Mouse (Mus musculus): ENCODE data around the gene Crcp. TPM values are rescaled to one million over a fixed set of nuclear protein-coding genes. Genes with fewer than 3 reads are reported as not detected.
A peak's percentile ranks its signal among the peaks of the same experiment; 100 is the strongest.

Gene Crcp
- polyA plus RNA-seq, 1 experiment: 25.7 TPM

GRCm38 (mm10) chr5:129997700-129998099 is 31.4 kb upstream of the Crcp start:
- Histone ChIP-seq H3K9ac (ENCODE audit: low read depth, poor library complexity, severe bottlenecking) (no peak overlapping the region), H3K27me3 (ENCODE audit: control insufficient read depth, insufficient read depth, low read length, poor library complexity, severe bottlenecking) (no peaks in the 10 kb centered on the region), H3K4me1 (ENCODE audit: control insufficient read depth, insufficient read depth, low read length) (peaks cover 7% of the 10 kb centered on the region), H3K27ac (ENCODE audit: insufficient read depth, low read length) (no peak overlapping the region), H3K9me3 (replicated peaks; ENCODE audit: control insufficient read depth, insufficient read depth, low read length, poor library complexity, severe bottlenecking) (no peaks in the 10 kb centered on the region), H3K4me3 (ENCODE audit: low read depth, low read length) (peak overlapping the region; percentile 8; the same call in 1 of the 2 replicates), H3K36me3 (ENCODE audit: control insufficient read depth, insufficient read depth, low read length, poor library complexity, severe bottlenecking) (no peaks in the 10 kb centered on the region)
- TF ChIP-seq CTCF (IDR thresholded peaks at IDR 0.05; ENCODE audit: low read depth, low read length): peak; percentile 14
- no peak for TF ChIP-seq POLR2A (IDR thresholded peaks at IDR 0.05; ENCODE audit: insufficient read depth, low read length)

DNA sequence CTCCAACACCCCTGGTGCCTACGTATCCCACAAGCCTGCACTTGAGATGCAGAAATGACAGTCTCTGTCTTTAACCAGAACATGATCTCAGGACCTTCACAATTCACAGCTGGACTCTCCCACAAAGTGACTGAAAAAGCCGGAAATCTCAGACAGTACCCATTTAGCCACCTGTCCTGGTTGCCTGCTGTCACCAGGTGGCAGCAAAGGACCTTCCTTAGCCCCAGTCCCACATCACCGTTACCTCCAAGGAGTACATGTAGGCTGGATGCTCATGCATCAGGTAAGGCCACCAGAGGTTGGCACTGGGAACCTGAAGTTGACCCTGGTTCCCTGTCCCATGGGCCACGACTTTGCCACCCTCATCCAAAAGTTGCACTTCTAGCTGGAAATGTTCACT is 30.0 kb upstream of the Crcp start:
- Histone ChIP-seq H3K27me3 (ENCODE audit: control insufficient read depth, insufficient read depth, low read length, poor library complexity, severe bottlenecking) (no peaks in the 10 kb centered on the region), H3K4me1 (ENCODE audit: control insufficient read depth, insufficient read depth, low read length) (peaks cover 13% of the 10 kb centered on the region), H3K4me3 (ENCODE audit: low read depth, low read length) (no peak overlapping the region), H3K36me3 (ENCODE audit: control insufficient read depth, insufficient read depth, low read length, poor library complexity, severe bottlenecking) (no peaks in the 10 kb centered on the region), H3K9me3 (replicated peaks; ENCODE audit: control insufficient read depth, insufficient read depth, low read length, poor library complexity, severe bottlenecking) (no peaks in the 10 kb centered on the region), H3K9ac (ENCODE audit: low read depth, poor library complexity, severe bottlenecking) (no peak overlapping the region), H3K27ac (ENCODE audit: insufficient read depth, low read length) (no peak overlapping the region)
- no peak for TF ChIP-seq EP300 (IDR thresholded peaks at IDR 0.05; ENCODE audit: insufficient read depth, low read depth, low read length)
- peak; percentile 93 for TF ChIP-seq CTCF (IDR thresholded peaks at IDR 0.05; ENCODE audit: low read depth, low read length)

GRCm38 (mm10) chr5:130000735-130001134 is 28.4 kb upstream of the Crcp start:
- TF ChIP-seq CTCF (IDR thresholded peaks at IDR 0.05; ENCODE audit: low read depth, low read length) (no peak), EP300 (IDR thresholded peaks at IDR 0.05; ENCODE audit: insufficient read depth, low read depth, low read length) (no peak), POLR2A (IDR thresholded peaks at IDR 0.05; ENCODE audit: insufficient read depth, low read length) (no peak)

GRCm38 (mm10) chr5:130001356-130001987 is 27.6 kb upstream of the Crcp start:
- Histone ChIP-seq H3K27me3 (ENCODE audit: control insufficient read depth, insufficient read depth, low read length, poor library complexity, severe bottlenecking) (no peaks in the 10 kb centered on the region), H3K36me3 (ENCODE audit: control insufficient read depth, insufficient read depth, low read length, poor library complexity, severe bottlenecking) (no peaks in the 10 kb centered on the region), H3K9me3 (replicated peaks; ENCODE audit: control insufficient read depth, insufficient read depth, low read length, poor library complexity, severe bottlenecking) (no peaks in the 10 kb centered on the region), H3K4me1 (ENCODE audit: control insufficient read depth, insufficient read depth, low read length) (peaks cover 13% of the 10 kb centered on the region), H3K4me3 (ENCODE audit: low read depth, low read length) (peak overlapping the region; percentile 76; the same call in 1 of the 2 replicates), H3K27ac (ENCODE audit: insufficient read depth, low read length) (no peak overlapping the region), H3K9ac (ENCODE audit: low read depth, poor library complexity, severe bottlenecking) (0 out of 2 replicates have a peak overlapping the region, but pooled peaks have one; percentile 43)
- TF ChIP-seq EP300 (IDR thresholded peaks at IDR 0.05; ENCODE audit: insufficient read depth, low read depth, low read length): no peak
- TF ChIP-seq POLR2A (IDR thresholded peaks at IDR 0.05; ENCODE audit: insufficient read depth, low read length): no peak
- TF ChIP-seq CTCF (IDR thresholded peaks at IDR 0.05; ENCODE audit: low read depth, low read length): no peak

More at GRCm38 (mm10) chr5:130000735-130001134, 28.4 kb upstream of the Crcp start:
- Histone ChIP-seq H3K27ac (ENCODE audit: insufficient read depth, low read length) (no peak overlapping the region), H3K36me3 (ENCODE audit: control insufficient read depth, insufficient read depth, low read length, poor library complexity, severe bottlenecking) (no peaks in the 10 kb centered on the region), H3K4me3 (ENCODE audit: low read depth, low read length) (no peak overlapping the region), H3K27me3 (ENCODE audit: control insufficient read depth, insufficient read depth, low read length, poor library complexity, severe bottlenecking) (no peaks in the 10 kb centered on the region), H3K9me3 (replicated peaks; ENCODE audit: control insufficient read depth, insufficient read depth, low read length, poor library complexity, severe bottlenecking) (no peaks in the 10 kb centered on the region), H3K9ac (ENCODE audit: low read depth, poor library complexity, severe bottlenecking) (no peak overlapping the region), H3K4me1 (ENCODE audit: control insufficient read depth, insufficient read depth, low read length) (peaks cover 13% of the 10 kb centered on the region)

- H3K27ac ChIP-seq (ENCODE audit: insufficient read depth, low read length): no peak within 1 kb of the TSS
These were observed 26.6 kb upstream of the Crcp start, which contains the start of gene Gusb for GRCm38 (mm10) chr5:130002301-130003146. TSS of gene Gusb (minus strand) at chr5:130003049.

DNA sequence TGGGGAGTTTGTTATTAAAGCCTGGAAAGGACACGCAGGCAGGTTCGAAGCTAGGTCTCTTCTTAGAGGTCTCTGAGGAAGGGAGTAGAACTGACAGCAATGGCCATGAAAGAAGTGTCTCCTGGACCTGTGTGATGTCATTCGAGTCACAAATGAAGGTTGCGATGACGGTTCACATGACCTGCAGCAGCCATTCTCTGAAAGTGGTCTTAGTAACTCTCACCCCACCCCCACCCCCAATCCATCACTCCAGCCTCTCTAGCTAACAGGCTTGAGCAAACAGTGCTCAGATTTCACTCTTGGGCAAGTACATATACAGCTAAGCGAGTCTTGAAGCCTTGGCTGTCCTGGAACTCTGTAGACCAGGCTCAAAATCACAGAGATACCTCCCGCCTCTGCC is 25.9 kb upstream of the Crcp start:
- Histone ChIP-seq H3K27me3 (ENCODE audit: control insufficient read depth, insufficient read depth, low read length, poor library complexity, severe bottlenecking) (no peaks in the 10 kb centered on the region), H3K4me1 (ENCODE audit: control insufficient read depth, insufficient read depth, low read length) (peaks cover 9% of the 10 kb centered on the region), H3K27ac (ENCODE audit: insufficient read depth, low read length) (no peak overlapping the region), H3K9me3 (replicated peaks; ENCODE audit: control insufficient read depth, insufficient read depth, low read length, poor library complexity, severe bottlenecking) (no peaks in the 10 kb centered on the region), H3K9ac (ENCODE audit: low read depth, poor library complexity, severe bottlenecking) (peak overlapping the region; percentile 43; the same call in 1 of the 2 replicates), H3K4me3 (ENCODE audit: low read depth, low read length) (no peak overlapping the region), H3K36me3 (ENCODE audit: control insufficient read depth, insufficient read depth, low read length, poor library complexity, severe bottlenecking) (no peaks in the 10 kb centered on the region)
- TF ChIP-seq POLR2A (IDR thresholded peaks at IDR 0.05; ENCODE audit: insufficient read depth, low read length): no peak
- no peak for TF ChIP-seq CTCF (IDR thresholded peaks at IDR 0.05; ENCODE audit: low read depth, low read length)
- TF ChIP-seq EP300 (IDR thresholded peaks at IDR 0.05; ENCODE audit: insufficient read depth, low read depth, low read length): no peak

More at GRCm38 (mm10) chr5:130002301-130003146, 26.6 kb upstream of the Crcp start, which contains the start of gene Gusb:
- no peaks in the 10 kb centered on the region for H3K9me3 ChIP-seq (replicated peaks; ENCODE audit: control insufficient read depth, insufficient read depth, low read length, poor library complexity, severe bottlenecking)
- H3K9ac ChIP-seq (ENCODE audit: low read depth, poor library complexity, severe bottlenecking): peak within 1 kb of the TSS; percentile 43
- H3K27me3 ChIP-seq (ENCODE audit: control insufficient read depth, insufficient read depth, low read length, poor library complexity, severe bottlenecking): no peaks in the 10 kb centered on the region
- peak; percentile 55 for TF ChIP-seq POLR2A (IDR thresholded peaks at IDR 0.05; ENCODE audit: insufficient read depth, low read length)
- TF ChIP-seq EP300 (IDR thresholded peaks at IDR 0.05; ENCODE audit: insufficient read depth, low read depth, low read length): no peak
- peak within 1 kb of the TSS; percentile 76 for H3K4me3 ChIP-seq (ENCODE audit: low read depth, low read length)
- peaks cover 13% of the 10 kb centered on the region for H3K4me1 ChIP-seq (ENCODE audit: control insufficient read depth, insufficient read depth, low read length)
- no peaks in the 10 kb centered on the region for H3K36me3 ChIP-seq (ENCODE audit: control insufficient read depth, insufficient read depth, low read length, poor library complexity, severe bottlenecking)
